Mouse (Mus musculus) lung, embryonic 14.5 days (tissue): ENCODE results near the gene Igsf8. TPM values are rescaled to one million over a fixed set of nuclear protein-coding genes. Genes with fewer than 3 reads are reported as not detected.

ENCODE experiments used
- ATAC-seq: fragments of 200-750 bp; cut with Nextera tagmentation; 2 replicates; pipeline ENCODE4 v1.8.0; 2017; ENCODE audit warnings: mild to moderate bottlenecking, moderate TSS enrichment, moderate library complexity; ENCODE audit not compliant: insufficient read depth
- DNase-seq: peaks from one replicate; pipeline ENCODE4 v3.0.0-alpha.2; 2015
- H3K27ac ChIP-seq: fragments of 300-500 bp; sonication (generic); 2 replicates; pipeline ENCODE4 v1.5.1; 2014; ENCODE audit warnings: low read depth, mild to moderate bottlenecking, moderate library complexity
- H3K27me3 ChIP-seq: fragments of 300-500 bp; sonication (generic); 2 replicates; pipeline ENCODE4 v1.6.1; 2014; ENCODE audit warnings: low read length, control low read depth; ENCODE audit not compliant: insufficient read depth
- H3K36me3 ChIP-seq: fragments of 300-500 bp; sonication (generic); 2 replicates; pipeline ENCODE4 v1.6.1; 2014; ENCODE audit warnings: control low read depth; ENCODE audit not compliant: insufficient read depth
- H3K4me1 ChIP-seq: fragments of 300-500 bp; sonication (generic); 2 replicates; pipeline ENCODE4 v1.6.1; 2014; ENCODE audit warnings: antibody characterized with exemption, control low read depth; ENCODE audit not compliant: insufficient read depth
- H3K4me2 ChIP-seq: fragments of 300-500 bp; sonication (generic); 2 replicates; pipeline ENCODE4 v1.6.1; 2014; ENCODE audit warnings: mild to moderate bottlenecking
- H3K4me3 ChIP-seq: fragments of 300-500 bp; sonication (generic); 2 replicates; pipeline ENCODE4 v1.5.1; 2014; ENCODE audit warnings: low read depth, low read length
- H3K9ac ChIP-seq: fragments of 300-500 bp; sonication (generic); 2 replicates; pipeline ENCODE4 v1.6.1; 2014
- H3K9me3 ChIP-seq: fragments of 300-500 bp; sonication (generic); 2 replicates; pipeline ENCODE4 v1.6.1; 2016; ENCODE audit warnings: low read depth, low read length, control low read depth
- CTCF ChIP-seq: IDR thresholded peaks from 2 replicates; pipeline ENCODE4 v1.5.1; 2016; ENCODE audit warnings: antibody characterized with exemption, low read depth
- WGBS: fragments of 180-500 bp; shearing (Covaris S2); extraction: QIAGEN DNeasy Blood & Tissue Kit; methylation state at CpG from one replicate; pipeline ENCODE4 v1.1.7; 2014; 5-methylcytosine and 5-hydroxymethylcytosine counted together
- polyA plus RNA-seq: library from polyadenylated mRNA; unstranded; fragments of >200 nt; fragmentation: Nextera tagmentation; extraction: Ambion mirVana; gene quantifications from 2 replicates; pipeline ENCODE4 v1.2.1, GENCODE M21; 2014

The Igsf8 gene
- polyA plus RNA-seq: 38.6 and 47.8 TPM in 2 replicates

DNA sequence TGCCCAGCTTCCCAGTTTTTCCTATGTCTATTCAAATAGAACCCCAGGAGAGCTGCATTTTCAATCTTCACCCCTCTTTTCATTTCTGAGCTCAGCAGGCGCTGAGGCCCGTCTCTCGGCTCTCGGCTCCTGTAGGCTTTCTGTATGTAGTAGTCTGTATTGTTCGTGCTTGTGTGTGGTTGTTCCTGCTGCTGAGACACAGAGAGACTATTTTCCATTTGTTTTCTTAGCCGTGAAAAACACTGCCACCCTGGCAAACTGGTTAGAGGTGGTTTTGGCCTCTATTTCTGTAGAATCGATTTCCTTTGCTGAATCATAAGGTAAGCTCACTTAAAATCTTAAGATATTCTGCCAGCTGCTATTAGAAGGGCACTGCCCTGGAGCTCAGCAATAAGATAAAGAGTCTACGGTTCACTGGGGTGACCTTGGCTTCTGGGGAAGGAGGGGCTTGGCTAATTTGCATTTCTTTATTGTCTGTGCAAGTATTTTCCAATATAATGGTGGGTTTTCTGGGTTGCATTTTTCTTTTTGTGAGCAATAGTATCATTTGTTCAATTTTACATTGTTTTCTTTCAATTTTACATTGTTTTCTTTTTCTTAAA lies at the start of gene Igsf8:
TSS of gene Igsf8 (plus strand) at position 165 of the 602 bp plus-strand sequence.
- no peak for TF ChIP-seq CTCF
- WGBS: 69% methylated on average over 8 of the region's 8 CpGs
- Histone ChIP-seq H3K4me2 (no peak within 1 kb of the TSS), H3K4me1 (no peaks in the 10 kb centered on the region), H3K27me3 (no peaks in the 10 kb centered on the region), H3K27ac (no peak within 1 kb of the TSS), H3K9ac (no peak within 1 kb of the TSS), H3K9me3 (no peaks in the 10 kb centered on the region), H3K36me3 (no peaks in the 10 kb centered on the region), H3K4me3 (no peak within 1 kb of the TSS)
- DNase-seq: no peak
- no peak for ATAC-seq

DNA sequence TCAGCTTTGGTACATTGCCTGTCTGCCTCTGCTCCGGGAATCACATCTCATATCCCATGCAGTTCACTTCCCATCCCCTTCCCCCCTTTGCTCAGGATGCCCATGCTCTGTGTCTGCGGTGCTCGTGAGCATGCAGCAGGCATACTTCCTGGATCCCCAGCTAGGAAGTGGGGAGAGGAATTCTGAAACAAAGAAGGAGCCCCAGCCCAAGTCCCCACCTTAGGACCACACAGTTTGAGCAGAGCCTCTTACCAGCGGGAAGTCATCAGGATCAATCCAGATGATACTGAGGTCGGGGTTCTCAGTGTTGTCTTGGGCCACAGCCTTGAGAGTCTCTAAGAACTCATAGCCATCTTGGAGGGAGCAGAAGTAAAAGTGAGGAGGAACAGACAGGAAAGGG lies 48.7 kb upstream of the Igsf8 start:
- H3K9ac ChIP-seq: no peak overlapping the region; the same call in 1 of the 2 replicates
- TF ChIP-seq CTCF: no peak
- no peak overlapping the region for H3K4me3 ChIP-seq
- H3K27ac ChIP-seq: no peak overlapping the region
- no peak overlapping the region for H3K4me2 ChIP-seq
- H3K4me1 ChIP-seq: peaks cover 5% of the 10 kb centered on the region
- H3K27me3 ChIP-seq: no peaks in the 10 kb centered on the region
- H3K36me3 ChIP-seq: no peaks in the 10 kb centered on the region
- DNase-seq: no peak
- no peak for ATAC-seq
- H3K9me3 ChIP-seq: no peaks in the 10 kb centered on the region
- 42% methylated on average over 5 of the region's 5 CpGs for WGBS

DNA sequence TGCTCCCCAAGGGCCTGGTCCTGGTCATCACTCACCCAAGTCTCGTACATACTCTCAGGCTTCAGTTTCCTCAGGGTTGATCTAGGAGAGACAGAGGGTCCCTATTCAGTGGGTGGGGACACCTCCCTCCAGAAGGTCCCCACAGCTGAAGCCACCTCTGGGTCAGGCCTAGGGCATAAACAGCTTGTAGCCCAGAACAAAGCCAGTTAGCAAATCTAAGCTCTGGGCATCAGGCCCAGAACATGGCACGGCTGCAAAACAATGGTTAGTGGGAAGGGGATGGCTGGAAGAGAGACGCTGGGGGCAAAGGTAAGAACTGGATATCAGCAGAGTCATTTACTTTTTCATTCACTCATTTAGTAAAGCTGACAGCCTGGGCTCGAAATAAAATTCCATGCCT lies 47.7 kb upstream of the Igsf8 start:
- 58% methylated on average over 4 of the region's 4 CpGs for WGBS
- DNase-seq: no peak
- Histone ChIP-seq H3K4me3 (no peak overlapping the region), H3K4me2 (no peak overlapping the region), H3K9me3 (no peaks in the 10 kb centered on the region), H3K36me3 (no peaks in the 10 kb centered on the region), H3K4me1 (peaks cover 5% of the 10 kb centered on the region), H3K9ac (no peak overlapping the region), H3K27me3 (no peaks in the 10 kb centered on the region), H3K27ac (no peak overlapping the region)
- no peak for ATAC-seq
- no peak for TF ChIP-seq CTCF

DNA sequence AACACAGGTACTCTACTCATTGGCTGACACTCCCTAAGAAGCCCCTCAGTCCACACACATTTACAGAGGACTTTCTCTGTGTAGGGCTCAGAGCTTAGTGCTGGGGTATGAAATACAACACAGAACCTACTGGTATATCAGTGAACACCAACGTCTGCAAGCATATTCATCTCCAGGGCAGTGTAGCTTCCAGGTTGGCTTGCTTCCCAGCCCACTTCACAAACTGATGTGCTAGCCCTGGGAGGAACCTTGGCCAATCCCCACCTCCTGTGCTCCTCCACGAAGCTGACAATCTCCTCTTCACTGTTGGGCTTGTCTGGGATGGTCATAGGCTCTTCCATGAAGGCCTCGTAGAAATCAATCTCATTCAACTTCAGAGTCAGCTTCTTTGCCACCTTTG lies 46.7 kb upstream of the Igsf8 start:
- DNase-seq: peak; percentile 64
- no peak for TF ChIP-seq CTCF
- Histone ChIP-seq H3K36me3 (no peaks in the 10 kb centered on the region), H3K4me3 (no peak overlapping the region), H3K9ac (no peak overlapping the region), H3K27me3 (no peaks in the 10 kb centered on the region), H3K4me2 (no peak overlapping the region), H3K27ac (no peak overlapping the region), H3K4me1 (peaks cover 10% of the 10 kb centered on the region), H3K9me3 (no peaks in the 10 kb centered on the region)
- ATAC-seq: no peak
- 43% methylated on average over 3 of the region's 3 CpGs for WGBS

DNA sequence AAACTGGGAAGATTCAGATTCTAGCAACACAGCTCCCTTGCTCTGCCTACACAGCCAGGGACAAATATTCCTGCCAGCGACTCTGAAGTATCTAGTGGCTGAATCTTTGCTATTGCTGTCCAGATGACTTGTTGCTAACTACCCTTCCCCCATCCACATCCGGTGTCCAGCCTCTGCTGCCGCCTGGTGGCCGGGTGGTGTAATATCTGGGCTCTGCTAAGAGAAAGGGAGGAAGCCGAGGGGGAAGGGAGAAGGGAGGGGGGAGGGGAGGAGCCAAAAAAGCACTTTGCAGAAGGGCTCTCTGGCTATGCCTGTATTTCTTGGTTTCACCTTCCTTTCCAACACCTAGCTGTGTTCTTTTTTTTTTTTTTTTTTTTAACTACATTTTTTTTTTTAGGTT lies 44.3 kb upstream of the Igsf8 start:
- Histone ChIP-seq H3K4me2 (peak overlapping the region; percentile 55), H3K4me1 (peaks cover 28% of the 10 kb centered on the region), H3K27ac (peak overlapping the region; percentile 89), H3K27me3 (no peaks in the 10 kb centered on the region), H3K36me3 (no peaks in the 10 kb centered on the region), H3K9me3 (no peaks in the 10 kb centered on the region), H3K9ac (peak overlapping the region; percentile 54), H3K4me3 (peak overlapping the region; percentile 17; the same call in 1 of the 2 replicates)
- TF ChIP-seq CTCF: peak; percentile 98
- DNase-seq (peak; percentile 95), ATAC-seq (peak; percentile 59)
- WGBS: 0% methylated on average over 5 of the region's 5 CpGs

DNA sequence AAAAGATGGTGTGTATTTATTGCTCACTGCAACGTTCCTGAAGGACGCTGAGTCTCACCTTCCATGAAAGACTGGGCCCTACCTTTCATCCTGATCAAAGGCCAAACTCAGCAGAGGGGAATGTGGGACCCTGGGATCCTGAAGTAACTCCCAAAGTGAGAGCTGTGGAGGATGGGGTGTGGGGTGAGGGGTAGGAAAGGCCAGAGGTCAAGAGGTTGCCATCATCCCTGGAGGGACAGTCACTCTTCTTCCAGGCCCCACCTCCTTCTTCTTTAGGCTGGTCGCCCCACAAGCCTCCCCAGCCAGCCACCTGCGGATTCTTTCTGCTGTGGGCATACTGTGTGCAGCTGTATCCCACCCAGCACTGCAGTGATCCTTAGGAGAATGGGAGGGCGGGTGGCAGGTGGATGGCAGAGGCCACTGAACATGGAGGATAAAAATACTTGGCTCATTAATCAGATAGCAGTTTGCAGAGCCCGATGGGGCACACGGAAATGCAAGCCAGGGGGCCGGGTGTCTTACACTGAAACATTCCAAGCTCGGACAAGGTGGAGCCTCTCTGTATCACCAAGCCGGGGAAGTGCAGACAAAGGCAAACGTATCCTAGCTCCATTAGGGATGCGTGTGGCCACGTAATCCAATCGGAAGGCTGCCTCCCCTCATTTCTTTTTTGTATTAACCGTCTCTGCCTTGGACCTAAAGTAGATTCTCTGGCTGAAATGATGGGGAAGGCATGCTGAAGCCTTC lies 43.1 kb upstream of the Igsf8 start:
- no peak for DNase-seq
- H3K9me3 ChIP-seq: no peaks in the 10 kb centered on the region
- no peak overlapping the region for H3K9ac ChIP-seq
- no peak overlapping the region for H3K4me3 ChIP-seq
- 55% methylated on average over 15 of the region's 15 CpGs for WGBS
- peaks cover 29% of the 10 kb centered on the region for H3K4me1 ChIP-seq
- no peak for ATAC-seq
- no peak overlapping the region for H3K4me2 ChIP-seq
- H3K36me3 ChIP-seq: no peaks in the 10 kb centered on the region
- TF ChIP-seq CTCF: no peak
- no peaks in the 10 kb centered on the region for H3K27me3 ChIP-seq
- no peak overlapping the region; the same call in 1 of the 2 replicates for H3K27ac ChIP-seq
